Mouse (Mus musculus) CH12.LX (cell line): ENCODE data around the gene Arhgef12. TPM values are rescaled to one million over a fixed set of nuclear protein-coding genes. Genes with fewer than 3 reads are reported as not detected.
A peak's percentile ranks its signal among the peaks of the same experiment; 100 is the strongest.

Experiments used
- DNase-seq: peaks from one replicate; pipeline ENCODE4 v3.0.0-alpha.2; 2013; ENCODE audit errors: extremely low read depth
- H3K27ac ChIP-seq: 2 replicates; pipeline ENCODE4 v1.5.1; 2012; ENCODE audit warnings: low read depth, mild to moderate bottlenecking, control low read depth, moderate library complexity; ENCODE audit not compliant: insufficient read depth
- H3K27me3 ChIP-seq: replicated peaks from 2 replicates; pipeline ENCODE3; 2012; ENCODE audit warnings: inconsistent platforms
- H3K36me3 ChIP-seq, 2 experiments: replicated peaks in 1 of 2; 2 replicates each; pipeline versions ENCODE3 to v1.6.1; 2012; ENCODE audit warnings: inconsistent platforms in 1 of 2, low read length in 1 of 2, mild to moderate bottlenecking in 1 of 2, mixed read lengths in 1 of 2, moderate library complexity in 1 of 2; ENCODE audit not compliant: control insufficient read depth in 1 of 2, insufficient read depth in 1 of 2
- H3K4me1 ChIP-seq, 2 experiments: 2 replicates each; pipeline ENCODE4 v1.6.1; 2012; ENCODE audit warnings: inconsistent platforms in 1 of 2, moderate library complexity in 1 of 2; ENCODE audit not compliant: insufficient read depth in 2 of 2, control insufficient read depth in 1 of 2
- H3K4me2 ChIP-seq: 2 replicates; pipeline ENCODE4 v1.6.1; 2012; ENCODE audit warnings: low read depth, mild to moderate bottlenecking, control low read depth; ENCODE audit not compliant: poor library complexity, insufficient read depth, severe bottlenecking
- H3K4me3 ChIP-seq, 3 experiments: fragments of 150-350 bp in 1 of 3; sonication (generic) in 1 of 3; replicated peaks in 1 of 3; 2 replicates each; pipeline versions ENCODE3 to v1.5.1; 2011 to 2012; ENCODE audit warnings: low read depth in 2 of 3, low read length in 2 of 3, mild to moderate bottlenecking in 2 of 3, moderate library complexity in 2 of 3, control low read depth in 1 of 3, improper control_type of control experiment in 1 of 3, inconsistent platforms in 1 of 3, mixed read lengths in 1 of 3; ENCODE audit not compliant: poor library complexity in 1 of 3
- H3K79me2 ChIP-seq: replicated peaks from 2 replicates; pipeline ENCODE4 v1.6.1; 2012; ENCODE audit warnings: mild to moderate bottlenecking, moderate library complexity; ENCODE audit not compliant: control insufficient read depth, poor library complexity, insufficient read depth, severe bottlenecking; ENCODE audit errors: extremely low read depth
- H3K9ac ChIP-seq: 2 replicates; pipeline ENCODE4 v1.6.1; 2012; ENCODE audit warnings: low read depth, mild to moderate bottlenecking, control low read depth, moderate library complexity; ENCODE audit not compliant: insufficient read depth
- H3K9me3 ChIP-seq: replicated peaks from 2 replicates; pipeline ENCODE3; 2012; ENCODE audit warnings: low read length, inconsistent platforms, mixed read lengths
- BHLHE40 ChIP-seq: IDR thresholded peaks from 2 replicates; pipeline ENCODE4 v1.6.1; 2011; ENCODE audit warnings: mild to moderate bottlenecking, low read depth, low read length, improper control_type of control experiment
- CHD1 ChIP-seq: IDR thresholded peaks from 2 replicates; pipeline ENCODE4 v1.6.1; 2012; ENCODE audit warnings: low read depth, low read length, improper control_type of control experiment, inconsistent platforms
- CTCF ChIP-seq, 2 experiments: IDR thresholded peaks in 1 of 2; conservative IDR thresholded peaks in 1 of 2; 2 replicates each; pipeline ENCODE4 v1.5.1; 2011 to 2012; ENCODE audit warnings: low read depth in 2 of 2, low read length in 2 of 2, improper control_type of control experiment in 1 of 2, inconsistent platforms in 1 of 2, mild to moderate bottlenecking in 1 of 2, moderate library complexity in 1 of 2
- ELF1 ChIP-seq: IDR thresholded peaks from 2 replicates; pipeline ENCODE4 v1.6.1; 2014; ENCODE audit warnings: low read depth, mild to moderate bottlenecking, inconsistent platforms, low read length, improper control_type of control experiment
- EP300 ChIP-seq: IDR thresholded peaks from 2 replicates; pipeline ENCODE4 v1.6.1; 2011; ENCODE audit warnings: low read length, improper control_type of control experiment
- ETS1 ChIP-seq: conservative IDR thresholded peaks from 2 replicates; pipeline ENCODE4 v1.6.1; 2012; ENCODE audit warnings: low read depth, mild to moderate bottlenecking, inconsistent platforms, low read length, improper control_type of control experiment, moderate library complexity
- GABPA ChIP-seq: IDR thresholded peaks from 2 replicates; pipeline ENCODE4 v1.6.1; 2012; ENCODE audit warnings: low read depth, low read length, improper control_type of control experiment, inconsistent platforms; ENCODE audit not compliant: insufficient replicate concordance
- HCFC1 ChIP-seq: IDR thresholded peaks from 2 replicates; pipeline ENCODE4 v1.6.1; 2012; ENCODE audit warnings: low read depth, mild to moderate bottlenecking, inconsistent platforms, low read length, improper control_type of control experiment
- IRF4 ChIP-seq: IDR thresholded peaks from 2 replicates; pipeline ENCODE4 v1.6.1; 2014; ENCODE audit warnings: low read depth, mild to moderate bottlenecking, inconsistent platforms, low read length, improper control_type of control experiment
- JUND ChIP-seq: conservative IDR thresholded peaks from 2 replicates; pipeline ENCODE4 v1.6.1; 2011; ENCODE audit warnings: low read depth, low read length, improper control_type of control experiment
- KAT2A ChIP-seq: IDR thresholded peaks from 2 replicates; pipeline ENCODE4 v1.6.1; 2012; ENCODE audit warnings: low read length, improper control_type of control experiment, inconsistent platforms; ENCODE audit not compliant: insufficient replicate concordance
- MAFK ChIP-seq: IDR thresholded peaks from 2 replicates; pipeline ENCODE4 v1.6.1; 2011; ENCODE audit warnings: low read length, improper control_type of control experiment; ENCODE audit not compliant: insufficient replicate concordance
- MEF2A ChIP-seq: IDR thresholded peaks from 2 replicates; pipeline ENCODE4 v1.6.1; 2014; ENCODE audit warnings: low read depth, mild to moderate bottlenecking, inconsistent platforms, low read length, improper control_type of control experiment, borderline replicate concordance
- PAX5 ChIP-seq: IDR thresholded peaks from 2 replicates; pipeline ENCODE4 v1.6.1; 2012; ENCODE audit warnings: low read length, inconsistent platforms, mixed read lengths
- RAD21 ChIP-seq: IDR thresholded peaks from 2 replicates; pipeline ENCODE4 v1.6.1; 2011; ENCODE audit warnings: low read depth, mild to moderate bottlenecking, low read length, improper control_type of control experiment, moderate library complexity
- SIN3A ChIP-seq: IDR thresholded peaks from 2 replicates; pipeline ENCODE4 v1.6.1; 2012; ENCODE audit warnings: low read length, improper control_type of control experiment, inconsistent platforms
- SMC3 ChIP-seq: IDR thresholded peaks from 2 replicates; pipeline ENCODE4 v1.6.1; 2011; ENCODE audit warnings: low read depth, low read length, improper control_type of control experiment
- TCF12 ChIP-seq: IDR thresholded peaks from 2 replicates; pipeline ENCODE4 v1.6.1; 2014; ENCODE audit warnings: low read depth, mild to moderate bottlenecking, inconsistent platforms, low read length, improper control_type of control experiment
- UBTF ChIP-seq: IDR thresholded peaks from 2 replicates; pipeline ENCODE4 v1.6.1; 2012; ENCODE audit warnings: low read depth, mild to moderate bottlenecking, inconsistent platforms, low read length, improper control_type of control experiment, moderate library complexity
- USF1 ChIP-seq: IDR thresholded peaks from 2 replicates; pipeline ENCODE4 v1.6.1; 2014; ENCODE audit warnings: low read depth, mild to moderate bottlenecking, inconsistent platforms, low read length, improper control_type of control experiment
- USF2 ChIP-seq: conservative IDR thresholded peaks from 2 replicates; pipeline ENCODE4 v1.6.1; 2011; ENCODE audit warnings: low read depth, low read length, improper control_type of control experiment
- ZKSCAN1 ChIP-seq: IDR thresholded peaks from 2 replicates; pipeline ENCODE4 v1.6.1; 2012; ENCODE audit warnings: low read depth, inconsistent platforms, low read length, improper control_type of control experiment, borderline replicate concordance
- dilution Hi-C: fragments of 300-500 bp; cut with MboI; formaldehyde crosslinking; loops from 2 replicates; pipeline ENCODE4 v1.14.3; 2020; ENCODE audit warnings: low sequenced_read_pairs; ENCODE audit not compliant: extremely low pct_unique_long_range_greater_than_20kb, extremely low pct_ligation_motif_present
- in situ Hi-C: fragments of 300-500 bp; cut with MboI; formaldehyde crosslinking; loops from 3 replicates; pipeline ENCODE4 v1.14.3; 2019; ENCODE audit warnings: low sequenced_read_pairs, low pct_ligation_motif_present, low pct_unique_long_range_greater_than_20kb, mixed read lengths
- polyA plus RNA-seq: library from polyadenylated mRNA; unstranded; fragments of >175 nt; gene quantifications from 2 replicates; pipeline ENCODE4 v1.2.1, GENCODE M21; 2012; ENCODE audit warnings: low read depth; ENCODE audit not compliant: insufficient read length
- total RNA-seq, 2 experiments: library from RNA; depleted of rRNA; stranded (reverse); fragments of 300-350 nt in 1 of 2; fragments of >200 nt in 1 of 2; gene quantifications; 2 replicates each; pipeline ENCODE4 v1.2.3; 2012 to 2014

Gene Arhgef12
- total and polyA plus RNA-seq, 3 experiments, result 4.9 to 9.4 (median 8.7) TPM

- H3K4me1 ChIP-seq, result peaks cover 5 to 43% of the 10 kb centered on the region in 2 experiments; a peak in 3 of 4 replicates
- H3K9me3 ChIP-seq, result no peaks in the 10 kb centered on the region
- in situ Hi-C loops, result no loop called here
- no peak overlapping the region for H3K4me3 ChIP-seq
- peaks cover 0 to 7% of the 10 kb centered on the region in 2 experiments for H3K36me3 ChIP-seq
- no peak for TF ChIP-seq UBTF
- no peak for TF ChIP-seq JUND
- TF ChIP-seq ETS1, result no peak
- TF ChIP-seq USF2, result no peak
- TF ChIP-seq CHD1, result no peak
- TF ChIP-seq USF1, result no peak
- TF ChIP-seq BHLHE40, result no peak
- no peak for TF ChIP-seq PAX5
- TF ChIP-seq SIN3A, result no peak
- TF ChIP-seq SMC3, result no peak
- TF ChIP-seq CTCF (conservative IDR thresholded peaks at IDR 0.05 in 1 of 2, IDR thresholded peaks at IDR 0.05 in 1 of 2; ENCODE audit: low read depth in 2 of 2, low read length in 2 of 2), result no peak
- no peak for TF ChIP-seq HCFC1
- TF ChIP-seq KAT2A, result no peak
- no peak for TF ChIP-seq ZKSCAN1
- TF ChIP-seq TCF12, result no peak
- no peak for TF ChIP-seq GABPA
- no peak for TF ChIP-seq MAFK
- TF ChIP-seq MEF2A, result no peak
- TF ChIP-seq, all 38 proteins: peak for 0
- no peaks in the 10 kb centered on the region for H3K27me3 ChIP-seq
- no peak overlapping the region for H3K27ac ChIP-seq
- DNase-seq, result no peak
- H3K79me2 ChIP-seq, result peaks cover 4% of the 10 kb centered on the region; the same call in 1 of the 2 replicates
- H3K4me2 ChIP-seq, result no peak overlapping the region
- dilution Hi-C loops, result no loop called here
- H3K9ac ChIP-seq, result no peak overlapping the region
These were observed 28.3 kb downstream of the Arhgef12 start for GRCm38 (mm10) chr9:43078711-43079110.

GRCm38 (mm10) chr9:43076163-43076562 is 30.9 kb downstream of the Arhgef12 start:
- DNase-seq, result peak; percentile 56
- Histone ChIP-seq H3K27ac (no peak overlapping the region), H3K4me3 (no peak overlapping the region), H3K4me1 (peaks cover 14 to 58% of the 10 kb centered on the region in 2 experiments), H3K36me3 (peaks cover 0 to 6% of the 10 kb centered on the region in 2 experiments), H3K9me3 (no peaks in the 10 kb centered on the region), H3K9ac (no peak overlapping the region), H3K79me2 (peaks cover 2% of the 10 kb centered on the region; the same call in 1 of the 2 replicates), H3K27me3 (no peaks in the 10 kb centered on the region), H3K4me2 (peak overlapping the region; percentile 70; the same call in 1 of the 2 replicates)
- peak; percentile 50 for TF ChIP-seq ELF1
- no peak for TF ChIP-seq EP300
- no peak for TF ChIP-seq RAD21
- TF ChIP-seq ETS1, result peak; percentile 77
- TF ChIP-seq IRF4, result 0 out of 2 replicates have a peak, but pooled peaks have one; percentile 10
- no peak for TF ChIP-seq MAFK
- dilution Hi-C loops, result no loop called here
- in situ Hi-C loops, result no loop called here
